Mouse (Mus musculus) small intestine, adult 2 months (tissue): ENCODE results near the gene Accsl.

Experiments used
- CTCF ChIP-seq: fragments of 200-500 bp; IDR thresholded peaks from 2 replicates; pipeline ENCODE4 v1.5.1; 2012; ENCODE audit warnings: low read depth, mild to moderate bottlenecking, control low read depth, inconsistent platforms, low read length, moderate library complexity, mixed read lengths; ENCODE audit not compliant: insufficient replicate concordance, insufficient read length; ENCODE audit errors: extremely low read depth
- POLR2A ChIP-seq: fragments of 200-500 bp; IDR thresholded peaks from 2 replicates; pipeline ENCODE4 v1.6.1; 2012; ENCODE audit warnings: low read depth, mild to moderate bottlenecking, control low read depth, inconsistent platforms, low read length, moderate library complexity

DNA sequence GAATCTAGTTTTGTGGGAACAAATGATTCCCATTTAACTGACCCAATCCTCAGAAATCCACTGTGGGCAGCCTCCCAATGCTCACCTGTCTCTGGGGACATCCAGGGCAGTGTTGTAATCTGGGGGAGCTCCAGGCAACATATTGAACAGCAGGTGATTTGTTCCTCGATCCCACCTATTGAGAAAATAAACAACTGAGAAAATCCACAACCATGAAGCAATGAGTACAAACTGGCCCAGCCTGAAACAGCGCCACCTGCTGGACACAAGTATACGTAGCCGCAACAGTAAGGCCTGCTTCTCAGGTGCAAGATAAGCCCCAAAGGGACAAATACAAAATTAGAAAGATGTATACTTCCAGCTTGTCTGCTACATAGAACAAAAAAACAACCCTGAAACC lies 57.1 kb downstream of the Accsl start:
- TF ChIP-seq CTCF (peak; percentile 91; the same call in 1 of the 2 replicates), POLR2A (no peak)
